In genomic region chr7:45233580-45234332, GRCm38 (mm10) we compare ENCODE assay signal across 8 mouse cellular contexts. TPM values are rescaled to one million over a fixed set of nuclear protein-coding genes. Genes with fewer than 3 reads are reported as not detected.
A peak's percentile ranks its signal among the peaks of the same experiment; 100 is the strongest.
DNase-seq lines count a peak whose midpoint lies in the region; ATAC-seq and TF ChIP-seq lines count a peak whose summit lies in the region.

No protein-coding gene starts in this region.

- peak overlapping the region; percentile 65 for H3K4me2 ChIP-seq in heart, embryonic 14.5 days (ENCODE audit: low read length)
- peak overlapping the region; percentile 36 for H3K4me2 ChIP-seq in midbrain, embryonic 12.5 days (replicated peaks)

- no peak overlapping the region for H3K4me3 ChIP-seq in kidney, adult 2 months (ENCODE audit: insufficient read depth, low read depth, low read length)
- no peak overlapping the region for H3K4me3 ChIP-seq in heart, embryonic 14.5 days (ENCODE audit: control insufficient read depth in 1 of 2, insufficient read depth in 1 of 2, low read depth in 1 of 2, low read length in 2 of 2)
- 0 out of 2 replicates have a peak overlapping the region, but pooled peaks have one; percentile 5 for H3K4me3 ChIP-seq in midbrain, embryonic 12.5 days

- no peak for TF ChIP-seq POLR2A in kidney, adult 2 months (IDR thresholded peaks at IDR 0.05; ENCODE audit: low read depth, low read length)

- H3K36me3 ChIP-seq in kidney, adult 2 months (ENCODE audit: control insufficient read depth, insufficient read depth, low read length), result no peaks in the 10 kb centered on the region
- peaks cover 43% of the 10 kb centered on the region for H3K36me3 ChIP-seq in heart, embryonic 14.5 days (ENCODE audit: control insufficient read depth, insufficient read depth, low read length)
- H3K36me3 ChIP-seq in midbrain, embryonic 12.5 days, result peaks cover 35% of the 10 kb centered on the region

- H3K27me3 ChIP-seq in kidney, adult 2 months (replicated peaks; ENCODE audit: control insufficient read depth, insufficient read depth, low read length), result no peaks in the 10 kb centered on the region
- peaks cover 6% of the 10 kb centered on the region; the same call in 1 of the 2 replicates for H3K27me3 ChIP-seq in heart, embryonic 14.5 days (ENCODE audit: control insufficient read depth, insufficient read depth, low read length)
- H3K27me3 ChIP-seq in midbrain, embryonic 12.5 days, result peaks cover 33% of the 10 kb centered on the region

- 0 out of 2 replicates have a peak overlapping the region, but pooled peaks have one; percentile 3 for H3K9ac ChIP-seq in heart, embryonic 14.5 days (ENCODE audit: low read length)
- 0 out of 2 replicates have a peak overlapping the region, but pooled peaks have one; percentile 20 for H3K9ac ChIP-seq in midbrain, embryonic 12.5 days (replicated peaks)

- peaks cover 6% of the 10 kb centered on the region for H3K4me1 ChIP-seq in kidney, adult 2 months (ENCODE audit: control insufficient read depth, insufficient read depth, low read length)
- H3K4me1 ChIP-seq in heart, embryonic 14.5 days (ENCODE audit: control insufficient read depth in 2 of 2, insufficient read depth in 2 of 2, low read length in 2 of 2), result peaks cover 28 to 34% of the 10 kb centered on the region in 2 experiments
- H3K4me1 ChIP-seq in midbrain, embryonic 12.5 days, result peaks cover 30% of the 10 kb centered on the region

- TF ChIP-seq CTCF in kidney, adult 2 months (conservative IDR thresholded peaks at IDR 0.05; ENCODE audit: insufficient read depth, insufficient read length, low read depth, low read length), result no peak

- no peak for ATAC-seq in heart, embryonic 14.5 days (ENCODE audit: insufficient number of reproducible peaks, insufficient read depth, low FRiP score, low read depth)
- ATAC-seq in midbrain, embryonic 12.5 days (ENCODE audit: low FRiP score, low read depth), result peak; percentile 13; the same call in 1 of the 2 replicates
- no peak for ATAC-seq in CD4-positive, CD25-positive, alpha-beta regulatory T cell, adult 4 months

- no peaks in the 10 kb centered on the region for H3K9me3 ChIP-seq in heart, embryonic 14.5 days (ENCODE audit: control insufficient read depth, low read length)
- H3K9me3 ChIP-seq in midbrain, embryonic 12.5 days, result no peaks in the 10 kb centered on the region

- H3K27ac ChIP-seq in kidney, adult 2 months (ENCODE audit: insufficient read depth, low read depth, low read length), result no peak overlapping the region
- peak overlapping the region in 1 of 2 experiments; percentile 24; a peak in 1 of 4 replicates for H3K27ac ChIP-seq in heart, embryonic 14.5 days (replicated peaks in 1 of 2; ENCODE audit: control insufficient read depth in 1 of 2, insufficient read depth in 1 of 2, low read depth in 2 of 2, low read length in 2 of 2)
- peak overlapping the region; percentile 71 for H3K27ac ChIP-seq in midbrain, embryonic 12.5 days (replicated peaks)

- DNase-seq in kidney, adult 2 months, result peak; percentile 21
- no peak for DNase-seq in kidney, adult 9 months
- peak; percentile 81 to 85 for DNase-seq in cerebellum, postnatal 10 days
- DNase-seq in layer of hippocampus, adult 9-11 months, result peak; percentile 80
- no peak for DNase-seq in urinary bladder, postnatal 25 days (ENCODE audit: low spot score)

- 57% methylated on average over 20 of the region's 20 CpGs for WGBS in kidney, adult 2 months
- 25% methylated on average over 20 of the region's 20 CpGs for WGBS in heart, embryonic 14.5 days
- WGBS in midbrain, embryonic 12.5 days, result 28% methylated on average over 20 of the region's 20 CpGs

RNA-seq across cellular contexts. Expression of gene Cd37, which starts 5.2 kb away (rescaled TPM):
- 7.9 and 30.1 TPM in 2 replicates for polyA plus RNA-seq in kidney, adult 2 months (2012; rRNA removed)
- polyA plus RNA-seq in heart, embryonic 14.5 days (2014; fragmentation: Nextera tagmentation; extraction: Ambion mirVana), result 1.7 and 1.9 TPM in 2 replicates
- polyA plus RNA-seq in midbrain, embryonic 12.5 days (2016; fragmentation: Nextera tagmentation; extraction: Ambion mirVana), result 1.3 and 1.7 TPM in 2 replicates
- polyA plus RNA-seq in CD4-positive, CD25-positive, alpha-beta regulatory T cell, adult 4 months (2017; shearing (Covaris generic)), result 100 to 1,000 TPM; 473 to 666 TPM

RNA-seq across cellular contexts. Expression of gene Slc6a16, which starts 7.1 kb away (rescaled TPM):
- polyA plus RNA-seq in kidney, adult 2 months (2012; rRNA removed), result 0.05 TPM in 1 of 2 replicates, not detected in the other
- 0.38 TPM in 1 of 2 replicates, not detected in the other for polyA plus RNA-seq in heart, embryonic 14.5 days (2014; fragmentation: Nextera tagmentation; extraction: Ambion mirVana)
- 0.14 TPM in 1 of 2 replicates, not detected in the other for polyA plus RNA-seq in midbrain, embryonic 12.5 days (2016; fragmentation: Nextera tagmentation; extraction: Ambion mirVana)
- not detected for polyA plus RNA-seq in CD4-positive, CD25-positive, alpha-beta regulatory T cell, adult 4 months (2017; shearing (Covaris generic))

RNA-seq across cellular contexts. Expression of gene Tead2, which starts 18.2 kb away (rescaled TPM):
- polyA plus RNA-seq in kidney, adult 2 months (2012; rRNA removed), result 10.0 and 13.2 TPM in 2 replicates
- polyA plus RNA-seq in heart, embryonic 14.5 days (2014; fragmentation: Nextera tagmentation; extraction: Ambion mirVana), result 106 and 111 TPM in 2 replicates
- 237 and 248 TPM in 2 replicates for polyA plus RNA-seq in midbrain, embryonic 12.5 days (2016; fragmentation: Nextera tagmentation; extraction: Ambion mirVana)
- polyA plus RNA-seq in CD4-positive, CD25-positive, alpha-beta regulatory T cell, adult 4 months (2017; shearing (Covaris generic)), result 1 to 10 TPM; 4.5 to 5.4 TPM

RNA-seq across cellular contexts. Expression of gene Dkkl1, which starts 21.8 kb away (rescaled TPM):
- 0.39 and 0.54 TPM in 2 replicates for polyA plus RNA-seq in kidney, adult 2 months (2012; rRNA removed)
- polyA plus RNA-seq in heart, embryonic 14.5 days (2014; fragmentation: Nextera tagmentation; extraction: Ambion mirVana), result 0.65 and 1.7 TPM in 2 replicates
- polyA plus RNA-seq in midbrain, embryonic 12.5 days (2016; fragmentation: Nextera tagmentation; extraction: Ambion mirVana), result 1.0 and 1.4 TPM in 2 replicates
- 10 to 100 TPM; 16.1 to 22.9 TPM for polyA plus RNA-seq in CD4-positive, CD25-positive, alpha-beta regulatory T cell, adult 4 months (2017; shearing (Covaris generic))

RNA-seq across cellular contexts. Expression of gene Ccdc155, which starts 29.1 kb away (rescaled TPM):
- polyA plus RNA-seq in kidney, adult 2 months (2012; rRNA removed), result 0.04 and 0.05 TPM in 2 replicates
- polyA plus RNA-seq in heart, embryonic 14.5 days (2014; fragmentation: Nextera tagmentation; extraction: Ambion mirVana), result 0.32 and 0.54 TPM in 2 replicates
- 0.63 and 0.75 TPM in 2 replicates for polyA plus RNA-seq in midbrain, embryonic 12.5 days (2016; fragmentation: Nextera tagmentation; extraction: Ambion mirVana)
- polyA plus RNA-seq in CD4-positive, CD25-positive, alpha-beta regulatory T cell, adult 4 months (2017; shearing (Covaris generic)), result not detected

Comparison
In these comparisons a context has a peak if more than half of its experiments do, and no peak if none do; other contexts are left out.
1. DNase-seq: peak in kidney, adult 2 months (single experiment), cerebellum, postnatal 10 days (2 of 2) and layer of hippocampus, adult 9-11 months (single experiment); none in kidney, adult 9 months (single experiment) and urinary bladder, postnatal 25 days (single experiment).
2. RNA of gene Cd37, which starts 5.2 kb away (polyA plus RNA-seq): 473 to 666 TPM in CD4-positive, CD25-positive, alpha-beta regulatory T cell, adult 4 months; 7.9 to 30.1 TPM in kidney, adult 2 months, 1.7 to 1.9 TPM in heart, embryonic 14.5 days and 1.3 to 1.7 TPM in midbrain, embryonic 12.5 days; every median in the first group is over 10 times any median in the second.